Mouse (Mus musculus): Measurements from ENCODE around the gene Olfr294. TPM values are rescaled to one million over a fixed set of nuclear protein-coding genes. Genes with fewer than 3 reads are reported as not detected.

The Olfr294 gene
- polyA plus RNA-seq (2012; ENCODE audit: insufficient read depth, insufficient read length, missing spikeins), result not detected in 2 replicates

- Histone ChIP-seq H3K27ac (ENCODE audit: insufficient read depth, low read depth, low read length) (no peak within 1 kb of the TSS), H3K4me3 (ENCODE audit: insufficient read depth, low read length) (no peak within 1 kb of the TSS), H3K4me1 (ENCODE audit: control insufficient read depth, insufficient read depth, low read length) (no peaks in the 10 kb centered on the region)
- no peak for TF ChIP-seq CTCF (IDR thresholded peaks at IDR 0.05; ENCODE audit: low read depth, low read length)
- no peak for TF ChIP-seq POLR2A (IDR thresholded peaks at IDR 0.05; ENCODE audit: borderline replicate concordance, low read depth, low read length)
These were observed at the start of gene Olfr294 for GRCm38 (mm10) chr7:86616543-86616942. Gene Olfr294 (minus strand): TSS chr7:86616643.

- TF ChIP-seq POLR2A (IDR thresholded peaks at IDR 0.05; ENCODE audit: borderline replicate concordance, low read depth, low read length), result no peak
- TF ChIP-seq CTCF (IDR thresholded peaks at IDR 0.05; ENCODE audit: low read depth, low read length), result no peak
- no peak within 1 kb of the TSS for H3K4me3 ChIP-seq (ENCODE audit: insufficient read depth, low read length)
These were observed 32.3 kb upstream of the Olfr294 start, which contains the start of gene Olfr293 for GRCm38 (mm10) chr7:86648761-86649160. Gene Olfr293 (plus strand): TSS chr7:86649061.

GRCm38 (mm10) chr7:86583562-86583961 is 32.9 kb downstream of the Olfr294 start, which contains the start of gene Olfr295:
Gene Olfr295 (plus strand): TSS chr7:86583862.
- Histone ChIP-seq H3K27ac (ENCODE audit: insufficient read depth, low read depth, low read length) (no peak within 1 kb of the TSS), H3K4me1 (ENCODE audit: control insufficient read depth, insufficient read depth, low read length) (no peaks in the 10 kb centered on the region), H3K4me3 (ENCODE audit: insufficient read depth, low read length) (no peak within 1 kb of the TSS)
- TF ChIP-seq CTCF (IDR thresholded peaks at IDR 0.05; ENCODE audit: low read depth, low read length) (no peak), POLR2A (IDR thresholded peaks at IDR 0.05; ENCODE audit: borderline replicate concordance, low read depth, low read length) (no peak)

More at GRCm38 (mm10) chr7:86648761-86649160, 32.3 kb upstream of the Olfr294 start, which contains the start of gene Olfr293:
- H3K4me1 ChIP-seq (ENCODE audit: control insufficient read depth, insufficient read depth, low read length), result no peaks in the 10 kb centered on the region
- H3K27ac ChIP-seq (ENCODE audit: insufficient read depth, low read depth, low read length), result no peak within 1 kb of the TSS

Other genes starting within 250 kb of the Olfr294 start
- not detected in 2 replicates for gene Olfr305, start 249.7 kb downstream of the Olfr294 start, polyA plus RNA-seq (2012; ENCODE audit: insufficient read depth, insufficient read length, missing spikeins)
- gene Olfr304, start 230.0 kb downstream of the Olfr294 start, polyA plus RNA-seq (2012; ENCODE audit: insufficient read depth, insufficient read length, missing spikeins), result not detected in 2 replicates
- gene Olfr303, start 218.9 kb downstream of the Olfr294 start, polyA plus RNA-seq (2012; ENCODE audit: insufficient read depth, insufficient read length, missing spikeins), result not detected in 2 replicates
- gene Olfr301, start 212.8 kb downstream of the Olfr294 start, polyA plus RNA-seq (2012; ENCODE audit: insufficient read depth, insufficient read length, missing spikeins), result not detected in 2 replicates
- gene Olfr299, start 156.7 kb downstream of the Olfr294 start, polyA plus RNA-seq (2012; ENCODE audit: insufficient read depth, insufficient read length, missing spikeins), result not detected in 2 replicates
- gene Olfr298, start 124.2 kb downstream of the Olfr294 start, polyA plus RNA-seq (2012; ENCODE audit: insufficient read depth, insufficient read length, missing spikeins), result not detected in 2 replicates
- gene Olfr297, start 96.7 kb downstream of the Olfr294 start, polyA plus RNA-seq (2012; ENCODE audit: insufficient read depth, insufficient read length, missing spikeins), result not detected in 2 replicates
- gene Olfr295, start 32.8 kb downstream of the Olfr294 start, polyA plus RNA-seq (2012; ENCODE audit: insufficient read depth, insufficient read length, missing spikeins), result 0.40 TPM in 1 of 2 replicates, not detected in the other
- gene Olfr293, start 32.4 kb upstream of the Olfr294 start, polyA plus RNA-seq (2012; ENCODE audit: insufficient read depth, insufficient read length, missing spikeins), result not detected in 2 replicates
- gene Olfr292, start 71.7 kb upstream of the Olfr294 start, polyA plus RNA-seq (2012; ENCODE audit: insufficient read depth, insufficient read length, missing spikeins), result not detected in 2 replicates
- not detected in 2 replicates for gene Folh1, start 159.3 kb upstream of the Olfr294 start, polyA plus RNA-seq (2012; ENCODE audit: insufficient read depth, insufficient read length, missing spikeins)
- not detected in 2 replicates for gene Vmn2r77, start 178.4 kb upstream of the Olfr294 start, polyA plus RNA-seq (2012; ENCODE audit: insufficient read depth, insufficient read length, missing spikeins)

All from bone marrow macrophage, adult 2 months (primary cell).